Mouse (Mus musculus): ENCODE results near the gene Clasp2.
A peak's percentile ranks its signal among the peaks of the same experiment; 100 is the strongest.
"Not testable (repeated sequence)": the region's sequence is repeated elsewhere in the genome, so short reads cannot be mapped to it uniquely, and the experiment has no call there.

Clasp2 gene

GRCm38 (mm10) chr9:113813086-113813485 is 71.8 kb downstream of the Clasp2 start:
- DNase-seq (ENCODE audit: low read depth, low spot score), result no peak

- DNase-seq (ENCODE audit: low read depth, low spot score), result no peak
Observed at GRCm38 (mm10) chr9:113815836-113816235, 74.6 kb downstream of the Clasp2 start.

DNA sequence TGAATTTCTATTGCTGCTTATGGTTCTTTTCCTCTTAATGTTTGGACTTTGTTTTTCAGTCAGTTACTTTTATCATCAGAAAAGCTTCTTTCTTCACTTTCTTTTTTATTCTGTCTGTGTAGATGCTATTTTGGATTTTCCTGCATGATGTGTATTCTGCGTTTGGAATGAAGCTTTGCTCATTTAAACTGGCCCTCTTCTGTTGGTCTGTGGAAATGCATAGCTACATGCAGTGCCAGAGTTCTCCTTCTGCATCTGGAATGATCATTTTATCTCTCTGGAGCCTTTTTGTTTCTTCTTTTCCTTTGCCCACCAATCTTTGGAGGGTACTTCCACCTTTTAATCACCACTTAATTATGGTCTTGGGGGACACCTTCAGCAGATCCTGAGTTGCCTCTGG is 80.9 kb downstream of the Clasp2 start:
- no peak for DNase-seq (ENCODE audit: low read depth, low spot score)

GRCm38 (mm10) chr9:113828719-113829118 is 87.4 kb downstream of the Clasp2 start:
- no peak for DNase-seq (ENCODE audit: low read depth, low spot score)

DNA sequence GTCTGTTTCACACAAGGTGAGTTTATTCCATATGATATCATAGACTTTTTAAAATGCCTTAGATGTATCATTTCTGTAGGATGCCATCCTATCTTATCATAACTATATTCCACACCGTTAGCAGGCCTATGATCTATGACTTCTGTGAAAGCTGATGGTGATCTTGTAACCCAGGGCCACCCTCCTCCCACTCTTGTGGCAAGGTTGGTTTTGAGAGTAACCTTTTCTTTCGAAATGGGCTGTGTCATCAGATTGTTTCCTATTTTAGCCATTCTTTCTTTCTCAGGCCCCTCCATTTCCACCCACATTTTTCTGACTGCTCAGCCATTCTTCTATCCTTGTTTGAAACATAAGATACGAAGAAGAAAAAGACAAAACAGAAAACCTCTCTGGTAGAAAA is 88.9 kb downstream of the Clasp2 start:
- DNase-seq (ENCODE audit: low read depth, low spot score), result no peak

DNA sequence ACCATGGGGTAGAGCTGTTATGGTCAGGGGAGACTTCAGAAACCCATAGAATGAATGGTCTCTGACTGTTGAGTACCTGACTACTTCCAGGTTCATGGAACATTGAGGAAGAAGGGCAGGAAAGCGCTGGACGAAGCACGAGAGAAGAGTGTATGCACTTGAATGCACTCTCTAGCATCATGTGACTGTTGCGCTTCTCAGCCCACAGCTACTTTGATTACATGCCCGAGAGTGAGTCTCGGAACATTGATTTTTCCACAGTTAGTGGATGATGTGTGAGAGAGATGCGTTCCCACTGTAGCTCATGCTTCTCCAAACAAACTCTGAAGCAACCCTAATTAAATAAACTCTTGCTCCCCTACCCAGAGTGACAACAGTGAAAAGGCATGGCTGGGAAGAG is 92.2 kb downstream of the Clasp2 start:
- DNase-seq (ENCODE audit: low read depth, low spot score), result no peak

DNA sequence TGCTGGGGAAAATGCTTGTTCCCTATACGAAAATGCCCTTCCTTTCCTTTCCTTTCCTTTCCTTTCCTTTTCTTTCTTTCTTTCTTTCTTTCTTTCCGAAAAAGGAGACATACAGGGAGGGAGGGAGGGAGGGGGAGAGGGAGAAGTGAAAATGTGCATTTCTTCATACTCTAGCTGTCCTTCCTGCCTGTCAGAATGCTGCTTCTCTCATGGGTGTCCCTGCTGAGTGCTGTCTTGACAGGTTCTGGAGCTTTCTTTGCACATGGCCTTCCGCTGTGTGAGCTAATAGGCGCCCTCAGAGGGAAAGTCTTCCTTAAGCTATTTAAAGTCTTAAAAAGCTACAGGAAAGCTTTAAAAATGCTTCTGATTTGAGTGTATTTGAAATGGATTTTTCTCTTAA is 95.7 kb downstream of the Clasp2 start:
- DNase-seq (ENCODE audit: low read depth, low spot score), result no peak

- DNase-seq (ENCODE audit: low read depth, low spot score), result no peak
Observed at GRCm38 (mm10) chr9:113837461-113837860, 96.2 kb downstream of the Clasp2 start.

DNA sequence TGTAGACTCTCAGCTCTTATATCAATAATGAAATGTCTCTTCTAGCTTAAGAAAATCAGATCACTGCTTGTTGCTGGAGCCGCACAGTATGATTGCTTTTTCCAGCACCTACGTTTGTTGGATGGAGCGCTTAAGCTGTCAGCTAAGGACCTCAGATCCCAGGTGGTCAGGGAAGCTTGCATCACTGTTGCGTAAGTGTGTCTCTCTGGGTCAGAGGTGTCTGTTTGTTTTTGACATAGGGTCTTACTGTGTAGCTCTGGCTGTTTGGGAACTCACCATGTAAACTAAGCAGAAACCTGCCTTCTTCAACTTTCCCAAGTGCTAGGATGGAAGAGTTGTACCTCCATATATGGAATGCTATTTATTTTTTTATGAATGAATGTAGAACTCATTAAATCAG is 102.8 kb downstream of the Clasp2 start:
- no peak for DNase-seq (ENCODE audit: low read depth, low spot score)

- no peak for DNase-seq (ENCODE audit: low read depth, low spot score)
Observed at GRCm38 (mm10) chr9:113855441-113855840, 114.2 kb downstream of the Clasp2 start.

GRCm38 (mm10) chr9:113857281-113857928 is 116.1 kb downstream of the Clasp2 start:
- no peak for DNase-seq (ENCODE audit: low read depth, low spot score)

GRCm38 (mm10) chr9:113857929-113858440 is 116.7 kb downstream of the Clasp2 start:
- no peak for DNase-seq (ENCODE audit: low read depth, low spot score)

GRCm38 (mm10) chr9:113859420-113859819 is 118.1 kb downstream of the Clasp2 start:
- no peak for DNase-seq (ENCODE audit: low read depth, low spot score)

DNA sequence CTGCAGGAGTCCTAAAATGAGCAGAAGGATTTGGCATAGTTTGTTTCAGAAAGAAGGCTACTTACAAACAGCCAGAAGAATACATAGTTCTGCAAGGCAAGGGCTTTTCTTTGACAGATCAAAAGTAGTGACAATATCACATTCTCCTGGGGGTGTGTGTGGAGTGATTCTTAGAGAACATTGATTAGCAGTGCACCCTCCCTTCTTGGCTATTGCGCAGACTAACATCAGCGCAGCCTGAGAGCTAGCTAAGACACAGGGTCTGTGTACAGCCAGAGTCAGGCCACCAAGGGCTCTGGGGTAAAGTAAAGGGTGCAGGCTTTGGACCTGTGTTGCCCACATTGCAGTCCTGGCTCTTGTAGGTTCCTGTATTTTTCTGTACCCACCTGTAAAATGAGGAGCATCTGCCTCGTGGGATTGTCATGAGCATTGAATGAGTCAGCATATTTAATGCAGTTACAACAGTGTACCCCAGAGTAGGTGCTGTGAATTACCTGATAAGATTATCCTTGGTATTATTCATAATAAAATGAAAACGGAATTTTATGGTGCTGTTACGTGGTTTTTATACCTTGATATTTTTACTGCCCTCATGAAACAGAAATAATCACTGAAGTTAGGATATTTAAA is 122.2 kb downstream of the Clasp2 start:
- DNase-seq (ENCODE audit: low read depth, low spot score), result no peak

DNA sequence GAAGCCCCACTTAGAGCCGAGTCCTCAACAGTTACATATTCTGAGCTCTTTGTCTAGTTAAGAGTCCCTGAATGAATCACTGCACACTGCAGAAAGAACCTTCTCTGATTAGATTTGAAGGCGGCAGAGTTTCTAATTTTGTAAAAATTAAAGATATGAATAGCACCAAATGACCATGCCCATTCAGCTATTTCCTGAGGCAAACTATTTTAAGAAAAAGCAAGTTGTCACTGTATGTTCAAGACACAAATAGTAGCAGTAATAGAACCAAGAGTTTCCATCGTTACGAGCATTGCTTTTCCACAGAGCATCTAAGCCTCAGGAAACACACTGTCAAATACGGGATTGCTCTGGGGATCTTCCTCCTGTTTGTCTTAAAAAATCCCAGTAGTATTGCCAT is 126.7 kb downstream of the Clasp2 start:
- peak; percentile 54 for DNase-seq (ENCODE audit: low read depth, low spot score)

DNA sequence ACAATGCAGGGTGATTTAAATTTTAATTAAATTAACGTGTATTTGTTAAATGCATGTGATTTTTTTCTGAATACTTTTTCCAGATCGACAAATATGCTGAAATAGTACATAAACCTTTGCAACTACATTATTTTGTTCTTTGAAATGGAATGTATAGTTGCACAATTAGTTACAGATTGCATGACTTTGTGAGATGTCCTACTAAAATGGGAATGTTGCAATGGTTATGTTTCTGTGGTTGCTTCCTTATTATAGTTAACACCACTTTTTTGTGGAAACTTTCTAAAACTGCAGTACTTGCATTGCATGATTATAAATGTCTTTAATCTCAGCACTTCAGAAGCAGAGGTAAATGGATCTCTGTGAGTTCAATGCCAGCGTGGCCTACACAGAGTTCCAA is 153.6 kb downstream of the Clasp2 start:
- DNase-seq (ENCODE audit: low read depth, low spot score), result no peak

GRCm38 (mm10) chr9:113903136-113903535 is 161.9 kb downstream of the Clasp2 start:
- DNase-seq (ENCODE audit: low read depth, low spot score), result no peak

GRCm38 (mm10) chr9:113904315-113904714 is 163.0 kb downstream of the Clasp2 start:
- DNase-seq (ENCODE audit: low read depth, low spot score), result not testable (repeated sequence)

GRCm38 (mm10) chr9:113915789-113916188 is 174.5 kb downstream of the Clasp2 start:
- no peak for DNase-seq (ENCODE audit: low read depth, low spot score)

- no peak for DNase-seq (ENCODE audit: low read depth, low spot score)
Observed at GRCm38 (mm10) chr9:113922677-113923076, 181.4 kb downstream of the Clasp2 start.

- DNase-seq (ENCODE audit: low read depth, low spot score), result no peak
Observed at GRCm38 (mm10) chr9:113924883-113925282, 183.6 kb downstream of the Clasp2 start.

- no peak for DNase-seq (ENCODE audit: low read depth, low spot score)
Observed at GRCm38 (mm10) chr9:113928591-113928990, 187.3 kb downstream of the Clasp2 start.

GRCm38 (mm10) chr9:113929676-113930075 is 188.4 kb downstream of the Clasp2 start:
- DNase-seq (ENCODE audit: low read depth, low spot score), result no peak

All from telencephalon, adult 2 months (tissue).